Mouse (Mus musculus): Measurements from ENCODE around the gene Ccdc30. TPM values are rescaled to one million over a fixed set of nuclear protein-coding genes. Genes with fewer than 3 reads are reported as not detected.
A peak's percentile ranks its signal among the peaks of the same experiment; 100 is the strongest.

The Ccdc30 gene
- polyA plus RNA-seq, 1 experiment from 2014 or later = 5.6 TPM

- no peak overlapping the region for H3K4me2 ChIP-seq
- no peak; the same call in 1 of the 2 replicates for ATAC-seq (ENCODE audit: borderline replicate concordance, extremely low read depth, low FRiP score, low TSS enrichment)
Observed at GRCm38 (mm10) chr4:119442539-119442938, 27.2 kb upstream of the Ccdc30 start.

GRCm38 (mm10) chr4:119441836-119442235, 26.5 kb upstream of the Ccdc30 start:
- no peaks in the 10 kb centered on the region for H3K9me3 ChIP-seq
- no peak for ATAC-seq (ENCODE audit: borderline replicate concordance, extremely low read depth, low FRiP score, low TSS enrichment)
- no peaks in the 10 kb centered on the region for H3K36me3 ChIP-seq
- H3K4me2 ChIP-seq = no peak overlapping the region
- no peaks in the 10 kb centered on the region for H3K27me3 ChIP-seq
- H3K4me3 ChIP-seq = no peak overlapping the region
- H3K4me1 ChIP-seq = no peaks in the 10 kb centered on the region
- WGBS = 92% methylated on average over 4 of the region's 4 CpGs
- no peak overlapping the region for H3K9ac ChIP-seq
- no peak overlapping the region for H3K27ac ChIP-seq

More at GRCm38 (mm10) chr4:119442539-119442938, 27.2 kb upstream of the Ccdc30 start:
- no peaks in the 10 kb centered on the region for H3K36me3 ChIP-seq
- H3K9ac ChIP-seq = no peak overlapping the region
- no peak overlapping the region for H3K27ac ChIP-seq
- no peak overlapping the region for H3K4me3 ChIP-seq
- whole genome bisulfite sequencing = 52% methylated on average over 6 of the region's 6 CpGs
- H3K27me3 ChIP-seq = no peaks in the 10 kb centered on the region
- no peaks in the 10 kb centered on the region for H3K4me1 ChIP-seq
- H3K9me3 ChIP-seq = no peaks in the 10 kb centered on the region

GRCm38 (mm10) chr4:119437936-119438335, 22.6 kb upstream of the Ccdc30 start:
- Histone ChIP-seq H3K27ac (no peak overlapping the region), H3K36me3 (no peaks in the 10 kb centered on the region), H3K9me3 (no peaks in the 10 kb centered on the region), H3K4me1 (no peaks in the 10 kb centered on the region), H3K4me2 (no peak overlapping the region), H3K9ac (no peak overlapping the region), H3K4me3 (no peak overlapping the region), H3K27me3 (no peaks in the 10 kb centered on the region)
- ATAC-seq (ENCODE audit: borderline replicate concordance, extremely low read depth, low FRiP score, low TSS enrichment) = no peak
- 84% methylated on average over 2 of the region's 2 CpGs for WGBS

- Histone ChIP-seq H3K27ac (no peak overlapping the region), H3K4me2 (no peak overlapping the region; the same call in 1 of the 2 replicates), H3K9me3 (no peaks in the 10 kb centered on the region), H3K36me3 (no peaks in the 10 kb centered on the region), H3K27me3 (no peaks in the 10 kb centered on the region), H3K9ac (no peak overlapping the region), H3K4me3 (no peak overlapping the region), H3K4me1 (no peaks in the 10 kb centered on the region)
- ATAC-seq (ENCODE audit: borderline replicate concordance, extremely low read depth, low FRiP score, low TSS enrichment) = no peak
- WGBS = 24% methylated on average over 5 of the region's 5 CpGs
Observed at GRCm38 (mm10) chr4:119430678-119431077, 15.4 kb upstream of the Ccdc30 start.

GRCm38 (mm10) chr4:119427680-119428079, 12.4 kb upstream of the Ccdc30 start:
- Histone ChIP-seq H3K9ac (no peak overlapping the region), H3K36me3 (no peaks in the 10 kb centered on the region), H3K4me2 (no peak overlapping the region), H3K9me3 (no peaks in the 10 kb centered on the region), H3K4me3 (no peak overlapping the region), H3K4me1 (peaks cover 8% of the 10 kb centered on the region; the same call in 1 of the 2 replicates), H3K27ac (no peak overlapping the region), H3K27me3 (no peaks in the 10 kb centered on the region)
- ATAC-seq (ENCODE audit: borderline replicate concordance, extremely low read depth, low FRiP score, low TSS enrichment) = no peak
- WGBS = 36% methylated on average over 2 of the region's 2 CpGs

- 35% methylated on average over 2 of the region's 2 CpGs for WGBS
Observed at GRCm38 (mm10) chr4:119425601-119426000, 10.3 kb upstream of the Ccdc30 start.

GRCm38 (mm10) chr4:119425077-119425476, 9.8 kb upstream of the Ccdc30 start:
- H3K27me3 ChIP-seq = no peaks in the 10 kb centered on the region
- H3K4me2 ChIP-seq = no peak overlapping the region
- H3K4me1 ChIP-seq = peaks cover 18% of the 10 kb centered on the region
- ATAC-seq (ENCODE audit: borderline replicate concordance, extremely low read depth, low FRiP score, low TSS enrichment) = no peak
- H3K4me3 ChIP-seq = no peak overlapping the region
- no peaks in the 10 kb centered on the region for H3K9me3 ChIP-seq
- H3K9ac ChIP-seq = no peak overlapping the region
- 63% methylated on average over 2 of the region's 2 CpGs for WGBS
- H3K27ac ChIP-seq = no peak overlapping the region
- H3K36me3 ChIP-seq = no peaks in the 10 kb centered on the region

More at GRCm38 (mm10) chr4:119425601-119426000, 10.3 kb upstream of the Ccdc30 start:
- Histone ChIP-seq H3K36me3 (no peaks in the 10 kb centered on the region), H3K27ac (no peak overlapping the region), H3K4me1 (peaks cover 17% of the 10 kb centered on the region), H3K9ac (no peak overlapping the region), H3K27me3 (no peaks in the 10 kb centered on the region), H3K9me3 (no peaks in the 10 kb centered on the region), H3K4me3 (no peak overlapping the region), H3K4me2 (no peak overlapping the region)
- no peak for ATAC-seq (ENCODE audit: borderline replicate concordance, extremely low read depth, low FRiP score, low TSS enrichment)

GRCm38 (mm10) chr4:119422294-119422964, 7.1 kb upstream of the Ccdc30 start, which contains the start of the genes Ppcs and Zmynd12:
Ppcs (minus strand) TSS chr4:119422420.
Zmynd12 (plus strand) TSS chr4:119422814.
- Histone ChIP-seq H3K9ac (peak within 1 kb of the TSS; percentile 60), H3K27ac (peak within 1 kb of the TSS; percentile 97), H3K27me3 (no peaks in the 10 kb centered on the region), H3K4me1 (peaks cover 18% of the 10 kb centered on the region), H3K4me2 (peak within 1 kb of the TSS; percentile 94), H3K36me3 (no peaks in the 10 kb centered on the region), H3K4me3 (peak within 1 kb of the TSS; percentile 61), H3K9me3 (no peaks in the 10 kb centered on the region)
- peak; percentile 92 for ATAC-seq (ENCODE audit: borderline replicate concordance, extremely low read depth, low FRiP score, low TSS enrichment)
- WGBS = under 1% methylated on average over 52 of the region's 52 CpGs

GRCm38 (mm10) chr4:119421921-119422293, 6.6 kb upstream of the Ccdc30 start:
- Histone ChIP-seq H3K4me2 (peak overlapping the region; percentile 94), H3K9me3 (no peaks in the 10 kb centered on the region), H3K27me3 (no peaks in the 10 kb centered on the region), H3K4me3 (peak overlapping the region; percentile 61), H3K4me1 (peaks cover 18% of the 10 kb centered on the region), H3K36me3 (no peaks in the 10 kb centered on the region), H3K9ac (peak overlapping the region; percentile 60), H3K27ac (peak overlapping the region; percentile 97)
- peak; percentile 55; the same call in 1 of the 2 replicates for ATAC-seq (ENCODE audit: borderline replicate concordance, extremely low read depth, low FRiP score, low TSS enrichment)
- under 1% methylated on average over 31 of the region's 31 CpGs for WGBS

- peaks cover 18% of the 10 kb centered on the region for H3K4me1 ChIP-seq
- peak overlapping the region; percentile 60 for H3K9ac ChIP-seq
- 23% methylated on average over 3 of the region's 3 CpGs for WGBS
- no peaks in the 10 kb centered on the region for H3K9me3 ChIP-seq
- peak overlapping the region; percentile 61 for H3K4me3 ChIP-seq
- peak overlapping the region; percentile 94 for H3K4me2 ChIP-seq
- no peak for ATAC-seq (ENCODE audit: borderline replicate concordance, extremely low read depth, low FRiP score, low TSS enrichment)
- H3K36me3 ChIP-seq = no peaks in the 10 kb centered on the region
- no peak overlapping the region for H3K27ac ChIP-seq
- no peaks in the 10 kb centered on the region for H3K27me3 ChIP-seq
Observed at GRCm38 (mm10) chr4:119421191-119421590, 5.9 kb upstream of the Ccdc30 start.

- peaks cover 22% of the 10 kb centered on the region for H3K4me1 ChIP-seq
- 80% methylated on average over 3 of the region's 3 CpGs for WGBS
- no peak overlapping the region for H3K27ac ChIP-seq
- no peak for ATAC-seq (ENCODE audit: borderline replicate concordance, extremely low read depth, low FRiP score, low TSS enrichment)
- no peaks in the 10 kb centered on the region for H3K9me3 ChIP-seq
- H3K27me3 ChIP-seq = no peaks in the 10 kb centered on the region
- no peak overlapping the region for H3K4me2 ChIP-seq
- H3K4me3 ChIP-seq = no peak overlapping the region
- H3K36me3 ChIP-seq = no peaks in the 10 kb centered on the region
- H3K9ac ChIP-seq = no peak overlapping the region
Observed at GRCm38 (mm10) chr4:119417894-119418293, 2.6 kb upstream of the Ccdc30 start.

GRCm38 (mm10) chr4:119417270-119417669, 1.9 kb upstream of the Ccdc30 start:
- Histone ChIP-seq H3K4me3 (no peak overlapping the region), H3K4me2 (no peak overlapping the region), H3K27me3 (no peaks in the 10 kb centered on the region), H3K9ac (no peak overlapping the region), H3K4me1 (peaks cover 26% of the 10 kb centered on the region), H3K27ac (no peak overlapping the region), H3K9me3 (no peaks in the 10 kb centered on the region), H3K36me3 (no peaks in the 10 kb centered on the region)
- ATAC-seq (ENCODE audit: borderline replicate concordance, extremely low read depth, low FRiP score, low TSS enrichment) = no peak
- WGBS = 70% methylated on average over 3 of the region's 3 CpGs
